Mouse (Mus musculus) kidney, embryonic 15.5 days (tissue): ENCODE results near the gene Zfp410. TPM values are rescaled to one million over a fixed set of nuclear protein-coding genes. Genes with fewer than 3 reads are reported as not detected.

Experiments used
- polyA plus RNA-seq: library from polyadenylated mRNA; unstranded; fragments of >200 nt; fragmentation: Nextera tagmentation; extraction: Ambion mirVana; gene quantifications from 2 replicates; pipeline ENCODE4 v1.2.1, GENCODE M21; 2015

The Zfp410 gene
- polyA plus RNA-seq, 1 experiment from 2014 or later = 77.8 TPM

Other genes with a start within 250 kb of the Zfp410 start
- not detected in 2 replicates for gene Acot5, start 247.5 kb upstream of the Zfp410 start, polyA plus RNA-seq
- 1.5 and 1.8 TPM in 2 replicates for gene Acot6, start 216.2 kb upstream of the Zfp410 start, polyA plus RNA-seq
- 5.3 and 6.5 TPM in 2 replicates for gene Dnal1, start 202.5 kb upstream of the Zfp410 start, polyA plus RNA-seq
- 1.00 and 1.0 TPM in 2 replicates for gene Pnma1, start 168.4 kb upstream of the Zfp410 start, polyA plus RNA-seq
- gene Elmsan1, start 98.0 kb upstream of the Zfp410 start, polyA plus RNA-seq = 8.7 and 10.8 TPM in 2 replicates
- 25.4 and 26.7 TPM in 2 replicates for gene Ptgr2, start 31.6 kb upstream of the Zfp410 start, polyA plus RNA-seq
- 50.2 and 53.3 TPM in 2 replicates for gene Coq6, start 44.8 kb downstream of the Zfp410 start, polyA plus RNA-seq
- 3.7 and 4.2 TPM in 2 replicates for gene Fam161b, start 45.0 kb downstream of the Zfp410 start, polyA plus RNA-seq
- gene Entpd5, start 92.2 kb downstream of the Zfp410 start, polyA plus RNA-seq = 36.8 and 38.0 TPM in 2 replicates
- gene Bbof1, start 92.2 kb downstream of the Zfp410 start, polyA plus RNA-seq = 1.2 and 1.7 TPM in 2 replicates
- gene Rnf113a2, start 100.3 kb downstream of the Zfp410 start, polyA plus RNA-seq = 23.8 and 24.8 TPM in 2 replicates
- 60.7 and 62.8 TPM in 2 replicates for gene Aldh6a1, start 134.2 kb downstream of the Zfp410 start, polyA plus RNA-seq
- 23.2 and 23.4 TPM in 2 replicates for gene Lin52, start 134.6 kb downstream of the Zfp410 start, polyA plus RNA-seq